Mouse (Mus musculus): ENCODE measurements around the gene Plbd2.

Plbd2 gene

DNA sequence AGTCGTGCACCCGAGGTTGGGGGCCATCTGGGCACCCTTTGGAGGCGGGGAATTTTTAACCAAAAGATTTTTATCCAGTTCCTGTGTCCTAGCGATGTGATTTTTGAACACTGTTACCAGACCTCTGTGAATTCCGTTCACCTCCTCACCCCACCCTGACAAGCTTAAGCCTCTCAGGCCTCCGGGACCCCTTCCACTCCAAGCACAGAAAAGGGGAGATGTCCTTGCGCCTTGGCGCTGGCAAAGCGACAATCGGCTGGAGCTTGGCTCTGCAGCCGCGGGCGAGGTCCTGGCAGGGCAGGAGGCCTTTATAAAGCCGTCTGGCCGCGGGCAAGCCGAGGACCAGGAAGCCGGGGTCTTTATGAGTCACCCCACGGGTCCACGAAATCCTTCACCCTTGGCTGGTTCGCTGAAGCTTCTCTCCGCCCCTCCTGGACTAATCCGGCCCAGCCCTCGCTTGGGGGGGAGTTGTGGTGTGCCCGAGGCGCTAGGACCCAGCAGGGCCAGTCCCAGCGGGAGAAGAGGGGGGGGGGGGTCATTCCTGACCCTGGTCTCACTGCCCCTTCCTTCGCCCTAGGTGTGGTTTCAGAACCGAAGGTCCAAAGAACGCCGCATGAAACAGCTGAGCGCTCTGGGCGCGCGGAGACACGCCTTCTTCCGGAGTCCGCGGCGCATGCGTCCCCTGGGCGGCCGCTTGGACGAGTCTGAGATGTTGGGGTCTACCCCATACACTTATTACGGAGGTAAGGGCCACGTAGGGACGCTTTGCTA is 67.5 kb downstream of the Plbd2 start:
- no peak for DNase-seq

DNA sequence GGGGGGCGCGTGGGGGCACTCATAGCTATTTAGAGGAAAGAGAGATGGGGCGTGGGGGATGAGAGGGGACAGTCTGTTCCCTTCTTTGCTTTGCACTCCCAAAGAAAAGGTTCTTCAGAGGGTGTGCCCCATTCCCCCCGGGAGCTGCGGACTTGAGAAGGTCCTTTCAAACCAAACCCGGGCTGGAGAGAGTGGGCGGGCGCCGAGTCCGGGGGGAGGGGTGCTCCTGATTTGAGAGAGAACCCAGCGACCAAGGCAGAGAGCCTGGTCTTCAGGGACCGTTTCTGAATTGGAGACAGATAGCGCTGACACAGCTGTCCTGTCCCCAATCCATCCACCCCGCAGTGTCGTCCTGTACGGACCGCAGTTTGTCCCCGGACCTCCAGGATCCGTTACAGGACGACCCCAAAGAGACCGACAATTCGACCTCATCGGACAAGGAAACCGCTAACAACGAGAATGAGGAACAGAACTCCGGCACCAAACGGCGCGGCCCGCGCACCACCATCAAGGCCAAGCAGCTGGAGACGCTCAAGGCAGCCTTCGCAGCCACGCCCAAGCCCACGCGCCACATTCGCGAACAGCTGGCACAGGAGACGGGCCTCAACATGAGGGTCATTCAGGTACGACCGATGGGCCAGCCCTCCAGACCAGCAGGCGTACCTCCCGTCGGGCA is 68.3 kb downstream of the Plbd2 start:
- no peak for DNase-seq

DNA sequence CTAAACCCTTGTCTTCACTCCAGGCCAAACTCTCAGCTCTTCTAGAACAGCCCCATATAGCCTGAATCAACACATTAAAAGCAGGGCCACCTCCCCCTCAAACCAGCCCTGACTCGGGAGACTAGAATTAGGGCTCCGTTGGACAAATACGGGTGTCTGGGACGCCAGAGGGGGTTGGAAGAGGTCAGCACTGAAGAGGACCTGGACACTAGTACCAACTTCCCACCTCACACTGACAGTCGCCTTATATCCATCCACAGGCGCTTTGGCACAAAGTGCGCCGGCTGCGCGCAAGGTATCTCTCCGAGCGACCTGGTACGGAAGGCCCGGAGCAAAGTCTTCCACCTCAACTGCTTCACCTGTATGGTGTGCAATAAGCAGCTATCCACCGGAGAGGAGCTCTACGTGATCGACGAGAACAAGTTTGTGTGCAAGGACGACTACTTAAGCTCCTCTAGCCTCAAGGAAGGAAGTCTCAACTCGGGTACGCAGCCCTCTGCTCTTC is 69.1 kb downstream of the Plbd2 start:
- DNase-seq, result no peak

Measured in heart, adult 11 months (tissue).